Mouse (Mus musculus): ENCODE measurements around the gene Rala.

- TF ChIP-seq CHD2 (IDR thresholded peaks at IDR 0.05; ENCODE audit: low read depth, low read length) (no peak), ZNF384 (IDR thresholded peaks at IDR 0.05; ENCODE audit: low read depth, low read length) (no peak)
These were observed 42.6 kb downstream of the Rala start for GRCm38 (mm10) chr13:17901474-17901873.

Data from ES-E14 (cell line).